Mouse (Mus musculus) ES-Bruce4 (cell line): ENCODE measurements at regions not wholly inside any gene's neighbourhood (a gene's known extent, or its start where the extent isn't known, plus 50 kb on each side); places are given as distances from the start of the nearest gene placed in this dataset.

Source experiments
- H3K27ac ChIP-seq: 2 replicates; pipeline ENCODE4 v1.5.1; 2012; ENCODE audit warnings: low read length, inconsistent platforms; ENCODE audit not compliant: insufficient read depth
- H3K27me3 ChIP-seq: 2 replicates; pipeline ENCODE4 v1.6.1; 2012; ENCODE audit warnings: mild to moderate bottlenecking, low read length, inconsistent platforms; ENCODE audit not compliant: control insufficient read depth, poor library complexity, insufficient read depth, severe bottlenecking
- H3K36me3 ChIP-seq: 2 replicates; pipeline ENCODE4 v1.6.1; 2012; ENCODE audit warnings: inconsistent platforms, mild to moderate bottlenecking, low read length, moderate library complexity; ENCODE audit not compliant: control insufficient read depth, poor library complexity, insufficient read depth, severe bottlenecking
- H3K4me1 ChIP-seq: one replicate; pipeline ENCODE4 v1.8.1; 2011; ENCODE audit warnings: low read length; ENCODE audit not compliant: control insufficient read depth, insufficient read depth
- H3K4me3 ChIP-seq: 2 replicates; pipeline ENCODE4 v1.5.1; 2011; ENCODE audit warnings: low read depth, mild to moderate bottlenecking, low read length
- H3K9ac ChIP-seq: 2 replicates; pipeline ENCODE4 v1.6.1; 2012; ENCODE audit warnings: low read depth, mild to moderate bottlenecking, inconsistent platforms; ENCODE audit not compliant: poor library complexity, severe bottlenecking
- H3K9me3 ChIP-seq: replicated peaks from 2 replicates; pipeline ENCODE4 v1.6.1; 2012; ENCODE audit warnings: mild to moderate bottlenecking, low read length, inconsistent platforms; ENCODE audit not compliant: control insufficient read depth, poor library complexity, insufficient read depth, severe bottlenecking
- CTCF ChIP-seq: IDR thresholded peaks from one replicate; pipeline ENCODE4 v1.8.1; 2011; ENCODE audit warnings: low read depth, low read length
- EP300 ChIP-seq: IDR thresholded peaks from 2 replicates; pipeline ENCODE4 v1.6.1; 2011; ENCODE audit warnings: low read depth, low read length; ENCODE audit not compliant: insufficient read depth
- POLR2A ChIP-seq: IDR thresholded peaks from one replicate; pipeline ENCODE4 v1.8.1; 2011; ENCODE audit warnings: low read length; ENCODE audit not compliant: insufficient read depth

DNA sequence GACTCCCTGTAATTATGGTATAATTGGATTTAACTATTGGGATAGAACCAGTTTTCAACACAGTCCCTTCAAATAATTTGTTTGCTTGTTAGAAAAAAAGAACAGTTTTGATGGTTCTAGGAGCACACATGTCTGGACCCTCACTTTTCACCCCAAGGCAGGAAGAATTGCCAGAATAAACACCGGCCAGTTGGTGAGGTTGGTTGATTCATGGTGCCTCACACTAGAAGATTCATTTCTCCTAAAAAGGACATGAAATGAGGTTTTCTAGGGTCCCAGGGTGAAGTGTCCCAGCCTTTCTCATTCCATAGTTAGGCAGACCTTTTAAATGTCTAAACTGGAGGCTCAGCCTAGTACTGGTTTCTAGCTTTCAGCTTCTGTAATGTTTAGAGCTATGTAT lies 148.7 kb upstream of the Camk1g start:
- H3K9me3 ChIP-seq: no peaks in the 10 kb centered on the region
- no peak overlapping the region for H3K27ac ChIP-seq
- no peaks in the 10 kb centered on the region for H3K36me3 ChIP-seq
- H3K4me1 ChIP-seq: peaks cover 2% of the 10 kb centered on the region
- TF ChIP-seq POLR2A (no peak), CTCF (no peak), EP300 (no peak)
- H3K4me3 ChIP-seq: no peak overlapping the region
- H3K9ac ChIP-seq: no peak overlapping the region
- H3K27me3 ChIP-seq: no peaks in the 10 kb centered on the region

DNA sequence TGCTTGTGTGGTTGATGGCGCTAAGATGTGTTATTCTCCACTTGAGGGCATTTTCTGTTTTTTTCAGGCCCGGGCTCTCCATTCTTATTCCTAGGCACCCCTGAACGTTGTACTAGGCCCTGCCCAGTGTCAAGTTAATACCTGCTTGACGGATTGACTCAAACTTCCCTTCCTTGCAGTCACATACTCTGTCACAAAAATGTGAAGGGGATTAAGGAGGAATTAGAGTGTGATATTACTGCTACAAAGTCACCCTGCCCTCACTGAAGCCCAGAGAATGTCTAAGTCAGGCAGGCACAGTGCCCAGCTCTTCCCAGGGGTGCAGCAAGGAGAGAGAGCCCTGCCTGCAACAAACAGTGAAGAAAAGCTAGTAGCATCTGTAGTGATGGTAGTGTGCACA lies 147.9 kb upstream of the Camk1g start:
- Histone ChIP-seq H3K9me3 (no peaks in the 10 kb centered on the region), H3K4me1 (peaks cover 4% of the 10 kb centered on the region), H3K27ac (no peak overlapping the region), H3K4me3 (no peak overlapping the region), H3K36me3 (no peaks in the 10 kb centered on the region), H3K9ac (no peak overlapping the region), H3K27me3 (no peaks in the 10 kb centered on the region)
- no peak for TF ChIP-seq EP300
- no peak for TF ChIP-seq POLR2A
- no peak for TF ChIP-seq CTCF

DNA sequence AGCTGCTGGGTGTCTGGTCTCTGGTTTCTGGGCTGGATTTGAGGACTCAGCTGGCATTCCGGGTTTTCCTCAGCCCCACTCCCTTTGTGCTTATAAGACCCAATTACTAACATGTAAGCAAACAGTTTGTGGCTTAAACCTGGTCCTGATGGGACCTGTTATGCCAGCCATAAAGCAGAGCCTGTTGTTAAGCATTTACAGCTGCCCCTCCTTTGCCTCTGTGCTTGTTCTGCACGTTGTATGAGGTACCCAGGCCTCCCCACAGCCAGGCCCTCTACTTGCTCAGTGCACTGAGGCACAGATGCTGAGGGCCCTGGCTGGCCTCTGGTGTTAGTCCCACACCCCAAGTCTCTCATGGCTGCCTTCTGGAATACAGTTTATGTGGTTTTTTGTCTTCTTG lies 147.2 kb upstream of the Camk1g start:
- no peak for TF ChIP-seq CTCF
- no peak for TF ChIP-seq EP300
- TF ChIP-seq POLR2A: no peak
- H3K4me1 ChIP-seq: peaks cover 4% of the 10 kb centered on the region
- no peak overlapping the region for H3K4me3 ChIP-seq
- H3K9ac ChIP-seq: no peak overlapping the region
- H3K36me3 ChIP-seq: no peaks in the 10 kb centered on the region
- no peak overlapping the region for H3K27ac ChIP-seq
- no peaks in the 10 kb centered on the region for H3K9me3 ChIP-seq
- H3K27me3 ChIP-seq: no peaks in the 10 kb centered on the region

DNA sequence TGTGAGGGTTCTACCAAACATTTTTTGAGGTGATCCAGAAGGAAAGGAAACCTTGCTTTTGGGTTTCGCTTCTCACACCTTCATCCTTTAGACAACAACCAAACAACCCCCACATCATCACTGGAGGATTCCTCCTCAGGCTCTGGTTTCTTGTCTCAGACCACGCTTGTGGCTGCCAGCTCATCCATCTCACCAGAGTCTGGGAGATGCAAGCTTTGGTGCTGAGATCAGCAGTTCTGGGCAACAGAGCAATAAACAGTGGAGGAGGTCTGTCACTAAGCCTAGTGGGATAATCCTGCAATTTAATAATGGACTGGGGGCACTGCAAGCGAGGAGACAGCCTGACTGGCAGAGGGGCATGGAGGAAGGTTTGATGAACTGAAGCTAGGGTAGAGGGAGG lies 146.3 kb upstream of the Camk1g start:
- H3K4me3 ChIP-seq: no peak overlapping the region
- no peaks in the 10 kb centered on the region for H3K27me3 ChIP-seq
- no peaks in the 10 kb centered on the region for H3K9me3 ChIP-seq
- no peak for TF ChIP-seq POLR2A
- no peak for TF ChIP-seq EP300
- peaks cover 4% of the 10 kb centered on the region for H3K4me1 ChIP-seq
- H3K27ac ChIP-seq: no peak overlapping the region
- H3K9ac ChIP-seq: no peak overlapping the region
- H3K36me3 ChIP-seq: no peaks in the 10 kb centered on the region

DNA sequence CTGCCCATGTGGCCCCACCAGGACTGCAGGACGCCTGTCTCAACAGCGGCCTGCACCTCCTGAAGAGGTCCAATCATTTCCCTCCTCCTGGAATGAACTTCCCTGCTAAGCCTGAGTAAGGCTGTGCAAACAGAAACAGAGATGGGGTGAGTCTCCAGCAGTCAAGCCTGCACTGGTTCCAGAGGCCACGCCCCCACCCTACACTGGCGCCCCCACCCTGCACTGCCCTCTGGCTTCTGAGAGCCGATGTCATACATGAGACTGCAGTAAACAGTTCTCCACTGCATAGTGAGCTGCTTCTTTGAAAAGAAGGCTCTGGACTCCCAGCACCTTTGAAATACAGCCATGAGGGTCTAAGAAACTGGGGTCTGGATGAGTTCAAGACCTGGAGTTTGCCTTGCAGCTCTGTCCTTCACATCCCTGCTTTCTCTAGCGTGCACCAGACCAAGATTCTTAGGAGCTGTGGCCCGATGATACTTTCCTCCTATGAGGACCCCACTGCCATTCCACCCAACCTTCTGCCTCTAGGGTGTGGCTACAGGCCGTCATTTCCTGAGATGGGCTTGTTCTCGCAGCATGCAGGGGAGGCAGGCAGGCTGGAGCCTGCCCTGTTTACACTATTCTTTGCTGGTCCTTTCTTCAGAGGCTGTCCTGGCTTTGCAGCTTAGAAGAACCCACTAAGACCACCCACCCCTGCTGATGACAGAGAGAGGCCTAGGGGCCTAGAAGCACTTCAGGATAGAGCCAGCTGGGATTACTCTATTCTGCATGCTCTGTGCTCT lies 144.0 kb upstream of the Camk1g start:
- no peak for TF ChIP-seq POLR2A
- TF ChIP-seq EP300: 0 out of 2 replicates have a peak, but pooled peaks have one; percentile 11
- no peak overlapping the region for H3K4me3 ChIP-seq
- no peaks in the 10 kb centered on the region for H3K9me3 ChIP-seq
- H3K27ac ChIP-seq: peak overlapping the region; percentile 30; the same call in 1 of the 2 replicates
- peaks cover 9% of the 10 kb centered on the region for H3K4me1 ChIP-seq
- no peaks in the 10 kb centered on the region for H3K27me3 ChIP-seq
- H3K36me3 ChIP-seq: no peaks in the 10 kb centered on the region
- H3K9ac ChIP-seq: no peak overlapping the region

DNA sequence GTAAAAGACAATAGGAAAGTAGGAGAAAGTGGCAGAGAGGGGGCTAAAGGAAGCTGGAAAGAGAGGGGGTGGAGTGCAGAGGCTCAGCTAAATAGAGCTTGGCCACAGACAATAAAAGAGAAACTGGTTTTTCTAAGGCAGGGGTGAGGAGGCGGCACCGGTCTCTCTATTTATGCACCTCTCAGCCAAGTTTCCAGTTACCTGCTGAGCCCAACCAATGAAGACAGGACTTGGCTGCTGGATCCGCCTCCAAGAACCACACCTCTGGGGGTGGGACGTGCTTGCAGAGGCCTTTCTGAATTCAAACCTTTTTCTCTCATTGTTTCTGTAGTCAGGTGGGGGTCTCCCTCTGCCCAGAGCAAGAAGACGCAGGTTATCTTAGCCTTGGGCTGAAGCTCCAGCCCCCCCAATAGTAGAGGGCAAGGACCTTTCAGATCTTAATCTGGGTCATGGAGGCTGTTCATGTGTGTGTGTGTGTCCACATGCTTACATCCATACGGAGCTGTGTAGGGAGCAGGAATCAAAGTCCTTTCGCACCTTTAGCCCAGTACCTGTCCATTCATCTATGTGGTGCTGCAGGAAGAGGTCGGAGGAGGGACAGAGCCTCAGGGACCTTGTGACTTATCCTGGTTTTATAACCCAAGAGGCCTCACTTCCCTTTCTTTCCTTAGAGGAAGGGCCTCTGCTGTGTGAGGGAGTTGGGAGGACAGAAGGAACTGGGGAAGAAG lies 140.1 kb upstream of the Camk1g start:
- Histone ChIP-seq H3K9me3 (no peaks in the 10 kb centered on the region), H3K27me3 (no peaks in the 10 kb centered on the region), H3K9ac (peak overlapping the region; percentile 67), H3K36me3 (peaks cover 3% of the 10 kb centered on the region), H3K4me3 (peak overlapping the region; percentile 68), H3K27ac (peak overlapping the region; percentile 97), H3K4me1 (peaks cover 17% of the 10 kb centered on the region)
- TF ChIP-seq POLR2A (peak; percentile 34), EP300 (peak; percentile 70; the same call in 1 of the 2 replicates), CTCF (no peak)
